Comparison of ENCODE assay signal across 16 mouse cellular contexts in genomic region chr13:103817935-103818334, GRCm38 (mm10).
"Had no signal": no experiment of that assay in that cellular context is flagged by ENCODE, and none has a peak within 500 bp of the region (broad histone marks: within the 10 kb centered on the region; RNA-seq: fewer than 3 reads in every experiment).

No protein-coding gene starts in this region.

- H3K27ac ChIP-seq: neural tube, embryonic 12.5 days; neural tube, embryonic 13.5 days; neural tube, embryonic 15.5 days; stomach, embryonic 15.5 days; stomach, postnatal 0 days had no signal

- H3K4me3 ChIP-seq: neural tube, embryonic 12.5 days; neural tube, embryonic 13.5 days; neural tube, embryonic 15.5 days; stomach, embryonic 15.5 days had no signal

- H3K4me2 ChIP-seq: neural tube, embryonic 12.5 days; neural tube, embryonic 13.5 days; neural tube, embryonic 15.5 days; stomach, embryonic 15.5 days had no signal

- DNase-seq: retina, postnatal 1 day; right cerebral cortex, adult 18-20 months; right cerebral cortex, postnatal 14 days; right cerebral cortex, postnatal 4 days; spleen, adult 18-20 months; thymus, adult 18-20 months; thymus, adult 2 months; thymus, postnatal 14 days; thymus, postnatal 25 days; thymus, postnatal 36 days; thymus, postnatal 4 days had no signal

- H3K9me3 ChIP-seq: neural tube, embryonic 12.5 days; neural tube, embryonic 13.5 days; neural tube, embryonic 15.5 days; stomach, embryonic 15.5 days had no signal

- H3K4me1 ChIP-seq: neural tube, embryonic 12.5 days; neural tube, embryonic 13.5 days; neural tube, embryonic 15.5 days; stomach, embryonic 15.5 days had no signal

- H3K27me3 ChIP-seq: neural tube, embryonic 12.5 days; neural tube, embryonic 13.5 days; neural tube, embryonic 15.5 days; stomach, embryonic 15.5 days had no signal

- H3K9ac ChIP-seq: neural tube, embryonic 12.5 days; neural tube, embryonic 13.5 days; neural tube, embryonic 15.5 days; stomach, embryonic 15.5 days had no signal
